Mouse (Mus musculus) lung, adult 2 months (tissue): ENCODE results near the gene Arhgap15. TPM values are rescaled to one million over a fixed set of nuclear protein-coding genes. Genes with fewer than 3 reads are reported as not detected.

ENCODE experiments used
- DNase-seq: peaks from one replicate; pipeline ENCODE4 v3.0.0; 2022
- H3K4me1 ChIP-seq: fragments of 200-500 bp; 2 replicates; pipeline ENCODE4 v1.6.1; 2011; ENCODE audit warnings: low read length; ENCODE audit not compliant: control insufficient read depth, insufficient read depth
- H3K4me3 ChIP-seq: fragments of 200-500 bp; replicated peaks from 2 replicates; pipeline ENCODE3; 2011; ENCODE audit warnings: low read depth, mild to moderate bottlenecking, control low read depth, low read length; ENCODE audit errors: extremely low read depth
- CTCF ChIP-seq: fragments of 200-500 bp; IDR thresholded peaks from 2 replicates; pipeline ENCODE4 v1.5.1; 2011; ENCODE audit warnings: mild to moderate bottlenecking, low read length, control low read depth; ENCODE audit not compliant: insufficient read depth
- POLR2A ChIP-seq: fragments of 200-500 bp; IDR thresholded peaks from 2 replicates; pipeline ENCODE4 v1.6.1; 2011; ENCODE audit warnings: low read depth, mild to moderate bottlenecking, control low read depth, low read length, borderline replicate concordance; ENCODE audit errors: extremely low read depth
- WGBS: fragments of 180-500 bp; shearing (Covaris S2); methylation state at CpG from one replicate; pipeline ENCODE4 v1.1.7; 2018; 5-methylcytosine and 5-hydroxymethylcytosine counted together
- polyA plus RNA-seq: library from polyadenylated mRNA; depleted of rRNA; stranded (reverse); fragments of >200 nt; gene quantifications from 2 replicates; pipeline ENCODE4 v1.2.3, GENCODE M21; 2012

Arhgap15 gene
- polyA plus RNA-seq, 1 experiment = 1.8 TPM

GRCm38 (mm10) chr2:44084471-44084870 lies 335.8 kb downstream of the Arhgap15 start:
- no peak for DNase-seq
- no peak for TF ChIP-seq POLR2A
- no peak for TF ChIP-seq CTCF
- 55% methylated on average over 2 of the region's 2 CpGs for WGBS
- no peak overlapping the region for H3K4me3 ChIP-seq
- H3K4me1 ChIP-seq = no peaks in the 10 kb centered on the region

DNA sequence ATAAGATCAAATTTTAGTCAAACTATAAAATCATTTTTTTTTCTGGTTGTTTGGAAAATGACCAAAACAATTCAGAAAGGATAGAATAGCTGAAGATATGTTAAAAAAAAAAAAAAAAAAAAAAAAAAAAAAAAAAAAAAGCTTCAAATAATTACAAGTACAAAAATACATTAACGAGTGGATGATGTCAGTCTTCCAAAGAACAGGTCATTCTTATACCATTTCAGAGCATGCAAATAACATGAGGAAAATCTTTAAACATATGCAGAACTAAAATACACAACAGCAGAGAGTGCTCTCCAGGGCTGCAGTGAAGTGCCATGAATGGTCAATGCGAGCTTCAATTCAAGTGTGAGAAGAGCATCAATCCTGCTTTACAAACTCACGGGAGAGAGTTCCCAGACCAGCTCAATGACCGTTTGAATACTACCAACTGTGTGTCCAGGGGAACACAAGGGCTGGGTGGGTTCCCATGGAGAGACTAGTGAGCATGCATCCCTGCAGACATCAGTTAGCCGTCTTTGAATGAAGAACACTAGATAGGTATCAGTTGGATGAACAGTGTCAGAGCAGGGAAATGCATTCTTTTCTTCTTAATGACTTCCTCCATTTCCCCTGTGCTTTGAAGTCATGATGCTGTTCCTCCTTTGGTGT lies 337.9 kb downstream of the Arhgap15 start:
- TF ChIP-seq POLR2A = no peak
- TF ChIP-seq CTCF = no peak
- WGBS = 62% methylated on average over 5 of the region's 5 CpGs
- H3K4me1 ChIP-seq = no peaks in the 10 kb centered on the region
- no peak overlapping the region for H3K4me3 ChIP-seq
- DNase-seq = no peak

DNA sequence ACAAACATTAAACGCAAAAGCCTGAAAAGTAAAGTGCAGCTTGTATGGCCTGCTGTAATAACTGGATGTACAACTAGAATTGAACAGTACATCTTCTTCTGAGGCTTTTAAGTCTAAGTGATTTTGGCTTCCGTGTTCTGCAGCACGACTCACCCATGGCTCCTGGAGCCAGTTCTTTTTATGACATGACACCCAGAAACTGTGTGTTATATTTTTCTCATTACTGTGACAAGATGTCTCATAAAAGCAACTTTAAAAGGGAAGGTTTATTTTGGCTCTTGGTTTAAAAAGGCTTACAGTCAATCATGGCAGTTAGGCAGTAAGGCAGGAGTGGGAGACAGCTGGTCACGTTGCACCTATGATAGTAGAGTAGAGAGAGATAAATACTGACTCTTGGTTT lies 349.9 kb downstream of the Arhgap15 start:
- no peak for DNase-seq
- H3K4me1 ChIP-seq = no peaks in the 10 kb centered on the region
- 79% methylated on average over 4 of the region's 4 CpGs for WGBS
- TF ChIP-seq POLR2A = no peak
- TF ChIP-seq CTCF = no peak
- H3K4me3 ChIP-seq = no peak overlapping the region

GRCm38 (mm10) chr2:44102351-44102750 lies 353.7 kb downstream of the Arhgap15 start:
- Histone ChIP-seq H3K4me1 (no peaks in the 10 kb centered on the region; the same call in 1 of the 2 replicates), H3K4me3 (no peak overlapping the region)
- no peak for TF ChIP-seq POLR2A
- no peak for TF ChIP-seq CTCF
- no peak for DNase-seq
- 89% methylated on average over 6 of the region's 6 CpGs for WGBS

GRCm38 (mm10) chr2:44103321-44103720 lies 354.7 kb downstream of the Arhgap15 start:
- Histone ChIP-seq H3K4me1 (no peaks in the 10 kb centered on the region; the same call in 1 of the 2 replicates), H3K4me3 (no peak overlapping the region)
- no peak for DNase-seq
- whole genome bisulfite sequencing = 66% methylated on average over 8 of the region's 8 CpGs
- TF ChIP-seq CTCF (no peak), POLR2A (no peak)

- no peak for DNase-seq
- Histone ChIP-seq H3K4me3 (no peak overlapping the region), H3K4me1 (no peaks in the 10 kb centered on the region; the same call in 1 of the 2 replicates)
- TF ChIP-seq CTCF (peak; percentile 29; the same call in 1 of the 2 replicates), POLR2A (no peak)
- WGBS = 76% methylated on average over 5 of the region's 5 CpGs
Observed at GRCm38 (mm10) chr2:44103742-44104141, 355.1 kb downstream of the Arhgap15 start.

DNA sequence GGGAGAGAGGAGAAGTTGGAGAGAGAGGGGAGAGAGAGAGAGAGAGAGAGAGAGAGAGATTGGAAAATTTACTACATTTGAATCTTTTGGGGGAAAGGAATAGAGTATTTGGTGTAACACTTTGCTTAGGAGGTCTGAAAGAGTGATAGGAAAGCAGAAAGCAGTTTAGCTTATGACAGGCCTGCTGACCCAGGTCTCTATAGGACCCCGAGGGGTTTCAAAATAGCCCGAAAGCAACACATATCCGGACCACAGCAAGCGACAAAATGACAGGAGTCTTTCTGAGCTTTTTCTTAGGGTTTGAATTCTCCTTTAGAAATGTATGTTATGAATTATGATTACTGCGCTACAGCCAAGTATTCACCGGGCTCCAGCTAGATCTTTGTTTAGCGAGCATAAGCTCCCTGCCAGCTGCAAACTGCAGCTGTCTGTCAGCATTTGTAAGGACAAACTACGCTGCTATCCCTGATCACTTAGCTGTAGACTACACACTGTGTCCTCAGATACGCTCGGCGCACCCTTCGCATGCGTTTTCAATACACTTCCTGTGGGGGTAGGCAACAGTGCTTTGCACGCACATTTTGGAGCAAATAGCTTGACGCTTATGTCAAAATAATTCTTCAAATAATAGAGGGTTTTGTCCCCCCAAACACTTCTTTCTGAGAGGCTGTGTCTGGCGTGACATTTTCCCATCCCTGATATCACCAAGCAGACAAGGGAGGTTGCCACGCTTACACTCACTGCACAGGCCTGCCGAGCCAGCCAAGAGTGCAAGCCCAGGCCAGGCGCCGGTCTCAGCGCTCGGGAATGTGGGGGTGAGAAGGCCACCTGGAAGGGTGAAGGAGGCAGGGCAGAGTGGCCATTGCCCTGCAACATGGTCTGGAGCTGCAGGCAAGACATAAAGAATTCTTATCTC lies 355.9 kb downstream of the Arhgap15 start:
- peak; percentile 16 for DNase-seq
- Histone ChIP-seq H3K4me1 (no peaks in the 10 kb centered on the region; the same call in 1 of the 2 replicates), H3K4me3 (no peak overlapping the region)
- TF ChIP-seq POLR2A = no peak
- no peak for TF ChIP-seq CTCF
- WGBS = 46% methylated on average over 22 of the region's 22 CpGs

- TF ChIP-seq POLR2A (no peak), CTCF (no peak)
- no peak overlapping the region for H3K4me3 ChIP-seq
- 62% methylated on average over 8 of the region's 8 CpGs for WGBS
- DNase-seq = no peak
- no peaks in the 10 kb centered on the region; the same call in 1 of the 2 replicates for H3K4me1 ChIP-seq
Observed at GRCm38 (mm10) chr2:44105198-44105555, 356.6 kb downstream of the Arhgap15 start.

DNA sequence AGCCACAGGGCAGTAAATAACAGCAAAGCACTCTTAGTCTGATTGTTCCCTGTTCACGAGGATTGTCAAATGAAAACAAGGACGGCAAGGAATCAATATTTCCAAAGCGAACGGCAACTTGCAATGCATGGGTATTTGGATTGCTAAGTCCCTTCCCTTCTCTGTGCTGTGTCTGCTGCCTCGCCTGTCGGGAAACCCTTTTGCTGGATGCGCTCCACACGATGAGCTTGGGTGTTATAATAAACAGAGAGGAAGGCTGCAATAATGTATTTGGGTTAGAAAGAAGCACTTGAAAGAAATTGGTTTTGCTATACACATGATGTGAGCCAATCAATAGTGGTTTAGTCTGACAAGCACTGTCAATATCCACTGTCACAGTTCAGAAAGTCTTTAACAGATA lies 357.7 kb downstream of the Arhgap15 start:
- TF ChIP-seq CTCF = no peak
- TF ChIP-seq POLR2A = no peak

More for the DNA sequence above, 357.7 kb downstream of the Arhgap15 start:
- H3K4me1 ChIP-seq = no peaks in the 10 kb centered on the region; the same call in 1 of the 2 replicates
- 82% methylated on average over 8 of the region's 8 CpGs for WGBS
- no peak for DNase-seq
- H3K4me3 ChIP-seq = no peak overlapping the region
